Mouse (Mus musculus): Measurements from ENCODE around the gene Tmem161b. TPM values are rescaled to one million over a fixed set of nuclear protein-coding genes. Genes with fewer than 3 reads are reported as not detected.
"Not testable (repeated sequence)": the region's sequence is repeated elsewhere in the genome, so short reads cannot be mapped to it uniquely, and the experiment has no call there.

The Tmem161b gene
- total and polyA plus RNA-seq, 2 experiments from 2014 or later, result 12.7 to 15.1 TPM

DNA sequence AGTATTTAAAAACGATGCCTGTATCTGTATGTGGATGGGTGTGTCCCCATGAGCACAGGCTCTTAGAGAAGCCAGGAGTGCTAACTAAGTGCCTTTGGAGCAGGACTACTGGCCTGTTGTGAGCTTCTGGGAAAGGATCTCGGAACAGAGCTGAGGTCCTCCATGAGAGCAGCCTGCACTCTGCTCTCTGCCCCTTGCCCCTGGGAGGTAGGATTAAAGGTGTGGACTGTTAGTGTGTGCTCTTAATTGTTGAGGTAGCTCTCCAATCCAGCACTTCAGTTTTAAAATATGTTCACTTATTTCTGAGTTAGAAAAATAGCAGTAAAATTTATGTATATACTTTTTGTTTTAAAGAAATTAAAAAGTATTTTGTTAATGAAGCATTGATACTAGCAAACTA, 11.9 kb downstream of the Tmem161b start:
- TF ChIP-seq EP300 (IDR thresholded peaks at IDR 0.05; ENCODE audit: low read depth), result no peak
- TF ChIP-seq CTCF (IDR thresholded peaks at IDR 0.05; ENCODE audit: low read depth), result no peak
- 82% methylated on average over 2 of the region's 2 CpGs for WGBS
- no peak overlapping the region for H3K9ac ChIP-seq (replicated peaks; ENCODE audit: low read depth, low read length)
- H3K4me3 ChIP-seq (ENCODE audit: low read depth, low read length), result no peak overlapping the region
- H3K4me2 ChIP-seq (ENCODE audit: low read depth, low read length), result no peak overlapping the region
- H3K4me1 ChIP-seq (ENCODE audit: control insufficient read depth, insufficient read depth), result no peaks in the 10 kb centered on the region
- no peaks in the 10 kb centered on the region for H3K27me3 ChIP-seq (ENCODE audit: control insufficient read depth, insufficient read depth, low read length)
- H3K9me3 ChIP-seq (replicated peaks; ENCODE audit: control insufficient read depth, low read length), result no peaks in the 10 kb centered on the region
- no peaks in the 10 kb centered on the region; the same call in 1 of the 2 replicates for H3K36me3 ChIP-seq (replicated peaks; ENCODE audit: control insufficient read depth, insufficient read depth, low read length)
- no peak for DNase-seq (ENCODE audit: low spot score)
- ATAC-seq (ENCODE audit: insufficient read depth, low read depth), result no peak
- no peak overlapping the region for H3K27ac ChIP-seq (ENCODE audit: low read depth)

DNA sequence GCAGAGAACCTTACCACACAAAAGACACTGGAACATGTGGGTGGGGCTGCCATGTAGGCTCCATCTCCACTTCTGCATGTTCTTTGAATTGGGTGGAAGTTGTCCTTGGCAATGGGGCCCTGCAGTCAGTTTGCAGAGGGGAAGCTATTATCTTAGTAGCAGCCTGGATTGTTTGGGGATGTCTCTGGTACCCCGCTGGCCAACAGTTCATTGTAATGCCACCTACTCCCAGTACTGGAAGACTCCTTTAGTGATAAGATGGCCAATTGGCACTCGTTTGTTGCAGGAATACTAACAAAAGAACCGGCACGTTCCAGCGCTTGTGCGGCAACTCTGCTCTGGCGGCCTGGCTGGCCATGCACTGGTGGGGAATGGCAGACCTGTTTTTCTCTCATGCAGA, 14.7 kb downstream of the Tmem161b start:
- H3K9ac ChIP-seq (replicated peaks; ENCODE audit: low read depth, low read length), result no peak overlapping the region
- no peak for ATAC-seq (ENCODE audit: insufficient read depth, low read depth)
- no peaks in the 10 kb centered on the region for H3K9me3 ChIP-seq (replicated peaks; ENCODE audit: control insufficient read depth, low read length)
- H3K36me3 ChIP-seq (replicated peaks; ENCODE audit: control insufficient read depth, insufficient read depth, low read length), result no peaks in the 10 kb centered on the region; the same call in 1 of the 2 replicates
- TF ChIP-seq CTCF (IDR thresholded peaks at IDR 0.05; ENCODE audit: low read depth), result no peak
- no peak for TF ChIP-seq EP300 (IDR thresholded peaks at IDR 0.05; ENCODE audit: low read depth)
- H3K27ac ChIP-seq (ENCODE audit: low read depth), result no peak overlapping the region
- H3K4me3 ChIP-seq (ENCODE audit: low read depth, low read length), result no peak overlapping the region
- 91% methylated on average over 7 of the region's 7 CpGs for WGBS
- H3K27me3 ChIP-seq (ENCODE audit: control insufficient read depth, insufficient read depth, low read length), result no peaks in the 10 kb centered on the region
- DNase-seq (ENCODE audit: low spot score), result no peak
- H3K4me2 ChIP-seq (ENCODE audit: low read depth, low read length), result no peak overlapping the region
- no peaks in the 10 kb centered on the region; the same call in 1 of the 2 replicates for H3K4me1 ChIP-seq (ENCODE audit: control insufficient read depth, insufficient read depth)

DNA sequence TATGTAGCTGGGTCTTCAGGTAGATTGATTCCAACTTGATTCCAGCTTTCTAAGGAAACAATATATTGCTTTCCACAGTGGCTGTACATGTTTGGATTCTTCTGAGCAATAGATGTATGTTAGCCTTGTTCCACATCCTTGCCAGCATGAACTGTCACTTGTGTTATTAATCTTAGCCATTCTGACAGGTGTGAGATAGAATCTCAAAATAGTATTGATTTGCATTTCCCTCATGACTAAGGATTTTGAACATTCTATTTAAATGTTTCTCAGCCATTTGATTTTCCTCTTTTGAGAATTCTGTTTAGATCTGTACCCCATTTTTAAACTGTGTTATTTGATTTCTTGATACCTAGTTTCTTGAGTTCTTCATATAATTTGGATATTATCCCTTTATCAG, 16.1 kb downstream of the Tmem161b start:
- Histone ChIP-seq H3K27ac (ENCODE audit: low read depth) (no peak overlapping the region), H3K9ac (replicated peaks; ENCODE audit: low read depth, low read length) (no peak overlapping the region)
- TF ChIP-seq EP300 (IDR thresholded peaks at IDR 0.05; ENCODE audit: low read depth) (no peak), CTCF (IDR thresholded peaks at IDR 0.05; ENCODE audit: low read depth) (no peak)

DNA sequence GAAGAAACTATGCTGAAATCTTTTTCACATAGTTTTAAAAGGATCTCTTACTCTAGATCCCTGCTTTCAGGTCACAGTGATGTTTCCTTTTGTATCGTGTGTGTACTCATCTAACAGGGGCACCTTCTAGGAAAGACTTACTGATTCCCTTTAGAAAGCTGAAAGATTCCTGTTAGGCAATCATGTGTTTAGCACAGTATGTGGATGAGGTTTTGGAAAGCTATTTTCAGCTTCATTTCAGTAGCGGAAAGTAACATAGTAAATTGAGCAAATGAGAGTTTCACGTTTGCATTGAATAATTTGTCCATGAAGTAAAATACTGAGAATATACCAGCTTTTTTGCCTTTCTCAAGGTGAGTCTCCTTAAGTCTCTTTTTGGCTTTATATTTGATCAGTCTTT, 26.0 kb downstream of the Tmem161b start:
- 84% methylated on average over 3 of the region's 3 CpGs for WGBS
- Histone ChIP-seq H3K27ac (ENCODE audit: low read depth) (no peak overlapping the region), H3K9me3 (replicated peaks; ENCODE audit: control insufficient read depth, low read length) (no peaks in the 10 kb centered on the region), H3K9ac (replicated peaks; ENCODE audit: low read depth, low read length) (no peak overlapping the region), H3K27me3 (ENCODE audit: control insufficient read depth, insufficient read depth, low read length) (no peaks in the 10 kb centered on the region), H3K4me1 (ENCODE audit: control insufficient read depth, insufficient read depth) (no peaks in the 10 kb centered on the region), H3K36me3 (replicated peaks; ENCODE audit: control insufficient read depth, insufficient read depth, low read length) (no peaks in the 10 kb centered on the region), H3K4me2 (ENCODE audit: low read depth, low read length) (no peak overlapping the region), H3K4me3 (ENCODE audit: low read depth, low read length) (no peak overlapping the region)
- no peak for DNase-seq (ENCODE audit: low spot score)
- ATAC-seq (ENCODE audit: insufficient read depth, low read depth), result no peak
- TF ChIP-seq CTCF (IDR thresholded peaks at IDR 0.05; ENCODE audit: low read depth) (no peak), EP300 (IDR thresholded peaks at IDR 0.05; ENCODE audit: low read depth) (no peak)

More for the DNA sequence above, 16.1 kb downstream of the Tmem161b start:
- Histone ChIP-seq H3K27me3 (ENCODE audit: control insufficient read depth, insufficient read depth, low read length) (no peaks in the 10 kb centered on the region), H3K9me3 (replicated peaks; ENCODE audit: control insufficient read depth, low read length) (no peaks in the 10 kb centered on the region), H3K36me3 (replicated peaks; ENCODE audit: control insufficient read depth, insufficient read depth, low read length) (no peaks in the 10 kb centered on the region; the same call in 1 of the 2 replicates), H3K4me3 (ENCODE audit: low read depth, low read length) (no peak overlapping the region), H3K4me1 (ENCODE audit: control insufficient read depth, insufficient read depth) (no peaks in the 10 kb centered on the region; the same call in 1 of the 2 replicates), H3K4me2 (ENCODE audit: low read depth, low read length) (no peak overlapping the region)
- ATAC-seq (ENCODE audit: insufficient read depth, low read depth), result no peak
- DNase-seq (ENCODE audit: low spot score), result no peak

DNA sequence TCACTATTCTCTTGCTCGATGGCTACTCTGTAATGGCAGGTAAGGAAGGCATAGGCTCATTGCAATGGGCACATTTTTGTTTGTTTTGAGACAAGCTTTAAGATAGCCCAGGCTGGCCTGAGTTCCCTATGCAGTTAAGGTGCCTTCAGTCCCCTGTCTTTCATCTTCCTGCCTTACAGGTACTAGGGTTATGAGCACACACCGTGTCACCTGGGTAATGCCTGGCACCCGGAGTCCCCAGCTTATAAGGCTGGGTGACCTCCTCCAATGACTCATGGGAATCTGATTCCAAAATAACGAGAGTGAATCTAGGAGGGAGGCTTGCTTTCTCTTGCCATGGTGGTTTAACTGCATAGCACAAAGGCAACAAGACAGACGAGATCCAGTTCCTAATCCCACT, 29.2 kb downstream of the Tmem161b start:
- no peaks in the 10 kb centered on the region for H3K9me3 ChIP-seq (replicated peaks; ENCODE audit: control insufficient read depth, low read length)
- no peak overlapping the region for H3K4me3 ChIP-seq (ENCODE audit: low read depth, low read length)
- H3K4me2 ChIP-seq (ENCODE audit: low read depth, low read length), result no peak overlapping the region
- TF ChIP-seq CTCF (IDR thresholded peaks at IDR 0.05; ENCODE audit: low read depth) (no peak), EP300 (IDR thresholded peaks at IDR 0.05; ENCODE audit: low read depth) (no peak)
- no peaks in the 10 kb centered on the region for H3K4me1 ChIP-seq (ENCODE audit: control insufficient read depth, insufficient read depth)
- ATAC-seq (ENCODE audit: insufficient read depth, low read depth), result no peak
- H3K27me3 ChIP-seq (ENCODE audit: control insufficient read depth, insufficient read depth, low read length), result no peaks in the 10 kb centered on the region
- H3K9ac ChIP-seq (replicated peaks; ENCODE audit: low read depth, low read length), result no peak overlapping the region
- no peak for DNase-seq (ENCODE audit: low spot score)
- WGBS, result 80% methylated on average over 5 of the region's 5 CpGs
- H3K27ac ChIP-seq (ENCODE audit: low read depth), result no peak overlapping the region
- H3K36me3 ChIP-seq (replicated peaks; ENCODE audit: control insufficient read depth, insufficient read depth, low read length), result no peaks in the 10 kb centered on the region

DNA sequence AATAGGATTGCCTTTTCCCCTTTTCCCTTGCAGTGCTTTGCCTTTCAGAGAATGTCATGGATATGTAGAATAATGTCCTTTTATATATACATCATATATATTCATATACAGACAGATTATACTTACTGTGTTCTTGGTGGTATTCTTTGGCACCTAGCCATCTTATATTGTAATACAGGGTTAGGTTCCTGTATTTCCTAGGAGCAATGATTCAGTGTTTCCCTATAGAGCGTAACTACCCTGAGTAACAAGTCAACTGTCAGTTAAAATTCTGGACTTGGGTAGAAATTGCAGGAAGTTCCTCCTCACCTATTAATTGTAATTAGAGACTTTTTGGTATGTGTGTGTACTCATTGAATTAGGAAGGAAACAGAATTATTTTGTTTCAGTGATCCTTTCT, 33.0 kb downstream of the Tmem161b start:
- Histone ChIP-seq H3K36me3 (replicated peaks; ENCODE audit: control insufficient read depth, insufficient read depth, low read length) (peaks cover 4% of the 10 kb centered on the region), H3K27ac (ENCODE audit: low read depth) (no peak overlapping the region), H3K27me3 (ENCODE audit: control insufficient read depth, insufficient read depth, low read length) (no peaks in the 10 kb centered on the region)

DNA sequence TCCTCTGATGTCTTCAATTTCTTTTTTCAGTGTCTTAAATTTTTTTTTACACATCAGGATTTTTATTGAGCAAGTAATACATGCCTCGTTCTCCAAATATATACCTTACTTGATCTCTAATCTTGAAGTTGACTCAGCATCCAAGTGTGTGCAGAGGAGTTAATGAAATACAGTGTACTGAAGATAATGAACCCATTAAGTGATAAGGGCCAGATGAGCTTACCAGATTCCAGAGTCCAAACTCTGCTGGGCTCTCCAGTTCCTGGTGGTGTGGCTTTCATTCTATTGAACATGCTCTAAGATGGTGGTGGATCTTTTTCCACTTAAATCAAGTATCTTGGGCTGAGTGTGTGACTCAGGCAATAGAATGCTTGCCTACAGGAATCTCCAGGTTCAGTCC, 42.3 kb downstream of the Tmem161b start:
- not testable (repeated sequence) for H3K4me3 ChIP-seq (ENCODE audit: low read depth, low read length); ATAC-seq (ENCODE audit: insufficient read depth, low read depth); H3K4me1 ChIP-seq (ENCODE audit: control insufficient read depth, insufficient read depth); H3K9me3 ChIP-seq (replicated peaks; ENCODE audit: control insufficient read depth, low read length); DNase-seq (ENCODE audit: low spot score); H3K27ac ChIP-seq (ENCODE audit: low read depth); H3K27me3 ChIP-seq (ENCODE audit: control insufficient read depth, insufficient read depth, low read length); H3K4me2 ChIP-seq (ENCODE audit: low read depth, low read length); H3K9ac ChIP-seq (replicated peaks; ENCODE audit: low read depth, low read length)
- peaks cover 11% of the 10 kb centered on the region for H3K36me3 ChIP-seq (replicated peaks; ENCODE audit: control insufficient read depth, insufficient read depth, low read length)
- 91% methylated on average over 1 of the region's 1 CpGs for WGBS

More for the DNA sequence above, 33.0 kb downstream of the Tmem161b start:
- ATAC-seq (ENCODE audit: insufficient read depth, low read depth), result no peak
- Histone ChIP-seq H3K9ac (replicated peaks; ENCODE audit: low read depth, low read length) (no peak overlapping the region), H3K9me3 (replicated peaks; ENCODE audit: control insufficient read depth, low read length) (no peaks in the 10 kb centered on the region), H3K4me3 (ENCODE audit: low read depth, low read length) (no peak overlapping the region), H3K4me2 (ENCODE audit: low read depth, low read length) (no peak overlapping the region), H3K4me1 (ENCODE audit: control insufficient read depth, insufficient read depth) (no peaks in the 10 kb centered on the region)
- no peak for DNase-seq (ENCODE audit: low spot score)
- WGBS, result 87% methylated on average over 1 of the region's 1 CpGs
- TF ChIP-seq CTCF (IDR thresholded peaks at IDR 0.05; ENCODE audit: low read depth), result no peak

Measured in heart, postnatal 0 days (tissue).